Mouse (Mus musculus) spleen, adult 2 months (tissue): ENCODE data around the gene Ism1. TPM values are rescaled to one million over a fixed set of nuclear protein-coding genes. Genes with fewer than 3 reads are reported as not detected.

Source experiments
- DNase-seq, 2 experiments: peaks; one replicate each; pipeline versions ENCODE4 v3.0.0 to v3.0.0-alpha.2; 2012 to 2021; ENCODE audit warnings: low spot score in 2 of 2, low read depth in 1 of 2
- H3K27ac ChIP-seq: fragments of 200-500 bp; 2 replicates; pipeline ENCODE4 v1.5.1; 2012; ENCODE audit warnings: low read length, inconsistent platforms; ENCODE audit not compliant: insufficient read depth
- H3K27me3 ChIP-seq: fragments of 200-500 bp; 2 replicates; pipeline ENCODE4 v1.6.1; 2012; ENCODE audit warnings: mild to moderate bottlenecking, moderate library complexity, low read length, inconsistent platforms; ENCODE audit not compliant: control insufficient read depth, insufficient read depth
- H3K36me3 ChIP-seq: fragments of 200-500 bp; 2 replicates; pipeline ENCODE4 v1.6.1; 2012; ENCODE audit warnings: mild to moderate bottlenecking, low read length, inconsistent platforms; ENCODE audit not compliant: control insufficient read depth, insufficient read depth
- H3K4me1 ChIP-seq: fragments of 200-500 bp; 2 replicates; pipeline ENCODE4 v1.6.1; 2011; ENCODE audit warnings: inconsistent platforms; ENCODE audit not compliant: control insufficient read depth, insufficient read depth, insufficient read length
- H3K4me3 ChIP-seq: fragments of 200-500 bp; 2 replicates; pipeline ENCODE4 v1.5.1; 2011; ENCODE audit warnings: mild to moderate bottlenecking, inconsistent platforms; ENCODE audit not compliant: insufficient read depth, insufficient read length; ENCODE audit errors: extremely low read depth
- CTCF ChIP-seq: fragments of 200-500 bp; IDR thresholded peaks from 2 replicates; pipeline ENCODE4 v1.5.1; 2011; ENCODE audit warnings: mild to moderate bottlenecking, inconsistent platforms; ENCODE audit not compliant: insufficient read depth, insufficient read length, insufficient replicate concordance; ENCODE audit errors: extremely low read depth
- POLR2A ChIP-seq: fragments of 200-500 bp; IDR thresholded peaks from 2 replicates; pipeline ENCODE4 v1.6.1; 2011; ENCODE audit warnings: low read depth, low read length, inconsistent platforms
- WGBS: fragments of 180-500 bp; shearing (Covaris S2); methylation state at CpG from one replicate; pipeline ENCODE4 v1.1.7; 2018; 5-methylcytosine and 5-hydroxymethylcytosine counted together
- polyA plus RNA-seq: library from polyadenylated mRNA; depleted of rRNA; stranded (reverse); fragments of >200 nt; gene quantifications from 2 replicates; pipeline ENCODE4 v1.2.3, GENCODE M21; 2012

Ism1 gene
- polyA plus RNA-seq, 1 experiment: 0.28 TPM

GRCm38 (mm10) chr2:139656750-139657149 lies 21.2 kb upstream of the Ism1 start:
- TF ChIP-seq POLR2A: no peak
- Histone ChIP-seq H3K4me3 (no peak overlapping the region), H3K27me3 (no peaks in the 10 kb centered on the region), H3K4me1 (no peaks in the 10 kb centered on the region), H3K27ac (no peak overlapping the region), H3K36me3 (no peaks in the 10 kb centered on the region)
- no peak for DNase-seq
- WGBS: 75% methylated on average over 4 of the region's 4 CpGs

- H3K27me3 ChIP-seq: no peaks in the 10 kb centered on the region; the same call in 1 of the 2 replicates
- H3K4me3 ChIP-seq: no peak overlapping the region
- 35% methylated on average over 3 of the region's 3 CpGs for WGBS
- H3K27ac ChIP-seq: no peak overlapping the region
- no peak for TF ChIP-seq POLR2A
- TF ChIP-seq CTCF: no peak
- H3K36me3 ChIP-seq: no peaks in the 10 kb centered on the region
- no peaks in the 10 kb centered on the region for H3K4me1 ChIP-seq
- DNase-seq: no peak
Observed at GRCm38 (mm10) chr2:139671838-139672237, 6.1 kb upstream of the Ism1 start.

- Histone ChIP-seq H3K27me3 (no peaks in the 10 kb centered on the region; the same call in none of the 2 replicates), H3K4me1 (no peaks in the 10 kb centered on the region), H3K4me3 (no peak overlapping the region), H3K36me3 (no peaks in the 10 kb centered on the region), H3K27ac (no peak overlapping the region)
- no peak for TF ChIP-seq POLR2A
- TF ChIP-seq CTCF: no peak
- no peak for DNase-seq
- 3% methylated on average over 2 of the region's 2 CpGs for WGBS
Observed at GRCm38 (mm10) chr2:139672371-139672770, 5.6 kb upstream of the Ism1 start.

GRCm38 (mm10) chr2:139677065-139677762 lies 764 bp upstream of the Ism1 start:
- Histone ChIP-seq H3K27ac (no peak overlapping the region), H3K4me1 (peaks cover 4% of the 10 kb centered on the region; the same call in 1 of the 2 replicates), H3K27me3 (peaks cover 12% of the 10 kb centered on the region), H3K36me3 (no peaks in the 10 kb centered on the region), H3K4me3 (no peak overlapping the region)
- 1% methylated on average over 52 of the region's 52 CpGs for WGBS
- DNase-seq: no peak
- TF ChIP-seq CTCF (no peak), POLR2A (no peak)

DNA sequence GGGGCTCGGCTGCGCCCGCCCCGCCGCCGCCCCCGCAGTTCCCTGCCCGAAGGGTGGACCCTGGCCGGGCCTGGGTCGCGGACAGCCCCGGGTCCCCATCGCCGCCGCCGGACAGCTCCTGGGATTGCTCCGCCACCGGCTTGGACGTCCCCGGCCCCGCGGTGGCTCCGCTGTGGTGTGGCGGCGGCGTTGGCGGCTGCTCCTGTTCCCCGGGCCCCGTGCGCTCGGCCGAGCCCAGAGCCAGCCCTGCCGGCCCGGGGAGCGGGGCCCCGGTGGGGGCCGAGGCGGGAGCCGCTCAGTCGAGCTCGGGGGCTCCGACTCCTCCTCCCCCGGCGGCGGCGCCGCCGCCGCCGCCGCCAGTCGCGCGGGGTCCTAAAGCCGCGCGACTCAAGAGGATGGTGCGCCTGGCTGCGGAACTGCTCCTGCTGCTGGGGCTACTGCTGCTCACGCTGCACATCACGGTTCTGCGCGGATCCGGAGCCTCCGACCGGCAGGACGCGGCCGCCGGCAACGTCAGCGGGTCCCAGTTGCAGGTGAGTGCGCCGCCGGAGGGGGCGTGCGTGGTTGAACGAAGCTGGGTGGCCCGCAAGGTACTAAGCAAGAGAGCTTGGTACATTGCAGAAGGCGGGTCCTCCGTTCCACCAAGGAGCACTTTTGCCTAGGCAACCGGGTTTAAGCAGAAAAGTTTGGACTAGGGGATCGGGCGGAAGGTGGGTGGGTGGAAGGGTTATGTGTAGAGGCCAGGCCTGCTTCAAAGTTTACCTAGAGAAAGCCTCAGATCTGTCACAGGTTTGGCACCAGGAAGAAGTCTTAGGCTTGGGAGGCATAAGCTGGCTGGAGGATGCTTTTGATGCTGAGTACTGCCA lies 530 bp downstream of the Ism1 start:
- peaks cover 4% of the 10 kb centered on the region; the same call in 1 of the 2 replicates for H3K4me1 ChIP-seq
- H3K4me3 ChIP-seq: peak overlapping the region; percentile 27; the same call in 1 of the 2 replicates
- no peak for DNase-seq
- TF ChIP-seq POLR2A (no peak), CTCF (no peak)
- WGBS: 2% methylated on average over 70 of the region's 84 CpGs
- no peak overlapping the region for H3K27ac ChIP-seq
- H3K27me3 ChIP-seq: peaks cover 12% of the 10 kb centered on the region
- H3K36me3 ChIP-seq: no peaks in the 10 kb centered on the region

DNA sequence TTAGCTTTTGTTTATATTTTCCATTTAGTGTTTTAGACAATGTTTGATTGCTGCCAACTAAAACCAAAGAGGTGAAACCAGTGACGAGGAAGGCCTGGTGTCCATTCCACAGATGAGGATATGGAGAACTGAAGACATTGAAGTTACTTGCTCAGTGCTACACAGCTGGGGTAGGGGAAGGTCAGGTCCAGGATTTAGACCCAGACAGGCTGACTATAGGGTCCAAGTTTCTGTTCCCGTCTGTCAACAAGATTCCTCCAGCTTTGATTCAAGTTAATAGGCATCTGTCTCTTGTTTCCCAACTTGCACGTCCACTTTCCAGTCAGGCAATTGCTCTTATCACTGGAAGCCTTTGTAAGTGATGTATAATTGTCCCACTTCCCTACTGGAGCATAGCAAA lies 4.6 kb downstream of the Ism1 start:
- peaks cover 12% of the 10 kb centered on the region for H3K27me3 ChIP-seq

More for the DNA sequence above, 4.6 kb downstream of the Ism1 start:
- H3K4me1 ChIP-seq: peaks cover 4% of the 10 kb centered on the region; the same call in 1 of the 2 replicates
- no peak overlapping the region for H3K4me3 ChIP-seq
- no peak overlapping the region for H3K27ac ChIP-seq
- 85% methylated on average over 3 of the region's 3 CpGs for WGBS
- no peak for DNase-seq
- H3K36me3 ChIP-seq: no peaks in the 10 kb centered on the region
- TF ChIP-seq POLR2A (no peak), CTCF (no peak)
